Mouse (Mus musculus) MN1 (cell line): ENCODE measurements around the gene Tbxa2r.

Source experiments
- DNase-seq: peaks from one replicate; pipeline ENCODE4 v3.0.0-alpha.2; 2016; ENCODE audit warnings: low spot score

Gene Tbxa2r

GRCm38 (mm10) chr10:81328386-81328785, at the start of gene Tbxa2r:
Gene Tbxa2r (plus strand): TSS chr10:81328731.
- no peak for DNase-seq

- DNase-seq = no peak
Observed at GRCm38 (mm10) chr10:81279496-81279895, 49.0 kb upstream of the Tbxa2r start.

DNA sequence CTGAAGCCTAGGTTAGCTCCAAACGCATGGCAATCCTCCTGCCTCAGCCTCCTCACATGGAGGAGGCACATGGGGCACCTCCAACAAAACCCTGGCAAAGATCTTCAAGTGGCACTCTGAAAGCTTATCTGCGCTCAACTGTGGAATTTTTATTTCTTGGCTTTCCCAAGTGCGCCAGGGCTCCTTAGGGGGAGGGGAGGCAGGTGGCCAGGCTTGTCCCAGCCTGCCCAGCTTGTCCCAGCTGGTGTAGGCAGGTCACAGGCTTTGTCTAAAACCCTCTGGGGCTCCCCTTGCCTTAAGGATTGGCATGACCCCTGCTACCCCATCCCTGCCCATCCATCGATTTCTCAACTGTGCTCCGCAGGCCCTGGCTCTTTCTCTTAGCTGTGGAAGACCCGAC, 44.3 kb upstream of the Tbxa2r start:
- no peak for DNase-seq

DNA sequence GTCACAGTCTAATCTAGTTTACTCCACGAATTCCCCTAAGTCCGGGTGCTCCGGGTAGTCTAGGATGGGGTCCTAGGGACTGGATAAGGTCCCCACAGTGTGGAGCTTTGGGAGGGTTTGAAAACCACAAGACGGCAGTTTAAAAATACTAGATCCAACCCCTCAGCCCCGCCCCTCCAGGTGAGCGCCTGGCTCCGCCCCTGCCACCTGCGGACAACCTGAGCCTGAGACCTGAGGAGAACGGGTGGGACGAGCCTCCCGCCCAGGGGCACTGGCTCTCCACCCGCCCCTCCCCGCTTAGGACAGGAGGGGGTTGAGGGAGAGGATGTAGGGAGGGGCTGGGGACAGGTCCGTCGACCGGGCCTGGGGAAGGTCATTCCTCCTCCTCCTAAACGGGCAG, 43.8 kb upstream of the Tbxa2r start:
- DNase-seq = no peak

GRCm38 (mm10) chr10:81285694-81286450, 42.7 kb upstream of the Tbxa2r start:
- DNase-seq = peak; percentile 96

- no peak for DNase-seq
Observed at GRCm38 (mm10) chr10:81286586-81286985, 41.9 kb upstream of the Tbxa2r start.

- DNase-seq = peak; percentile 66
Observed at GRCm38 (mm10) chr10:81287513-81288157, 40.9 kb upstream of the Tbxa2r start.

DNA sequence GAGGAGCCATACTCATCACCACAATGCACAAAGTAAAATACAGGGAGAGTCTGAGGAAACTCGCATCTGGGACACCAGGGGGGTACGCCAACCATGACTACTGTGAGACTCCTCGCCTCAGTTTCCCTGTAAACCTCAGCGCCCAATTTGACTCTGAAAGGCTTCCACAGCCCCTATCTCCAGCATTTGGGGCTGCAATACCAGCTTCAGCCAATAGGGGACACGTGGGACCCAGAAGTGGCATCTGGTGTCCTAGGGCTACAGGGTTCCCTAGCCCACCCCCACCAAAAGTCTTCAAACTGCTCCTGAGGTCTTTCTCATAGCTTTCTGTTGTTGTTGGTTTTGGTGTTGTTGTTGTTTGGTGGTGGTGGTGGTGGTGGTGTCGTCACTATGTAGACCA, 39.9 kb upstream of the Tbxa2r start:
- DNase-seq = peak; percentile 46

- peak; percentile 74 for DNase-seq
Observed at GRCm38 (mm10) chr10:81289278-81289677, 39.3 kb upstream of the Tbxa2r start.

- no peak for DNase-seq
Observed at GRCm38 (mm10) chr10:81289811-81290210, 38.7 kb upstream of the Tbxa2r start.

- DNase-seq = no peak
Observed at GRCm38 (mm10) chr10:81290698-81291460, 37.7 kb upstream of the Tbxa2r start.

DNA sequence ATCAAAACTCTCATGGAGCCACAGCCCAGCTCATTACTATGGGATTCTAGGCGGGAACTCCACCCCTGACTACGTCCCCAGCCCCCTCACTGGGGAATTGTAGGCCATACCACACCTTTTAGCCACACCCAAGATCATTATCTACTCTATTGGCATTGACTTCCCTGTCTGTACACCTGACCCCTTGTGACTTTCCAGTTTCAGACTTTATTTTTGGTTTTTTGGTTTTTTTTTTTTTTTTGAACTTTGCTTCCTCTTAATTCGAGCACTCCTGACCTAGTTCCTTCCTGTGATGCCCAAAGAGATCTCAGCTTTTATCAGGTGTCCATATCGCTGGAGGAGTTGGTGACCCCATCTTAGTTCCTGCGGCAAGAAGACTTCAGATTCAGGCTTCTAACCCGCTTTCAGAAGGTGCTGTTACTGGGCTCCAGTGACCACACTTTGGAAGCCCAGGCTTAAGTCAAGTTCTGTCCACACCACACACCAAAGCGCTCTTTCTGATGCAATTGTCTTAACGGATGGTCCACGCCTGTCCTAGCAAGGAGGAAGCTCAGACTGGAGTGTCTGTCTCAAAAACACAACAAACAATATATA, 36.9 kb upstream of the Tbxa2r start, which contains the start of gene Tjp3:
Tjp3 (minus strand) TSS at position 71 of the 594 bp plus-strand sequence.
- no peak for DNase-seq

GRCm38 (mm10) chr10:81292554-81293333, 35.8 kb upstream of the Tbxa2r start, which contains the start of gene Pip5k1c:
Gene Pip5k1c (plus strand): TSS chr10:81292963.
- peak; percentile 100 for DNase-seq

DNA sequence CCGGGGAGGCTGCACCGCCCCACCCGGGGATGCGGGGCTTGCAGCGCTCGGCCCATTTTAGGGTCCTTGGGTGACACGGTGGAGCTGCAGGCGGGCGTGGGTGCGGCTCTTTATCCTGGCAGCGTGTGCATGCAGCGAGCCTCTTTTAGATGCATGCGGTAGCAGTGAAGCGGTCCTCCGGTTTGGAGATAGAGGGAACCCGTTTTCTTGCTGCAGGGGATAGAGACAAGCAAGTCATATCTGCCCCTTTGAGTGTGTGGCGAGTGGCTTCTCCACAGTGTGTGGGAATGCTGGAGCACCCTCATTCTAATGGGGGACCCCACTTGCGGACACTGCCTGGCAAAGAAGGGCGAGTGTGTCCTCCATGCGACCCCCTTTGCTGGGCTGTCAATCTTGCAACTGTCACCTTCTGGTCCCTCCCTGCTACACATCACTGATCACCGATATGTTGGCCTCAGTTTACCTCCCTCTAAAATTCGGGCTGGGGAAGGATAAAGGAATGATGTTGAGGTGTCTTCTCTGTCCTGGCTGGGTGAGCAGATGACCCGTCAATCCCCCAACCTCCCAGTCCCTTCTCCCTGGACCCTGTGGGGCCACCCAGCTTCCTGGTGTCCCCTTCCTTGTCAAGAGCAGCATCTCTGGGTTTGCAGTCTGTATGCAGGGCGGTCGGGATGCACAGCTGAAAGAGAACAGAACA, 35.0 kb upstream of the Tbxa2r start:
- DNase-seq = no peak

DNA sequence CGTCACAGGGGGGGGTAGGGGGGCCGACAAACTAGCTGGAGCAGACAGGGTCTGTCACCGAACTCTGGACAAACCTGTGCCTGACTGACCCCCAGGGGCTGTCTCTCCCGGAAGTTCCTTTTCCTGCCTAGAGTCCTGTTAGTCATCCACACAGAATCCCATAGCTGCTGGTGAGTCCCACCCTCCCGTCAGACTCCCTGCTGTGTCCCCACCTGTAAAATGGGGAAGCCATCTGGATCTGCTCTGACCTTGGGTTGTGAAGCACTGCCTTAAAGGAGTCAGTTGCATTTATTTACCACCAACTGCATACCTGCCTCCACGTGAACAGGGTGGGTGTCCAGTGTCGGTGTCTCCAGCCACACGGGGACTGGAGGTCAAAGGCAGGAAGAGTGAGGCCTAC, 34.1 kb upstream of the Tbxa2r start:
- no peak for DNase-seq

- no peak for DNase-seq
Observed at GRCm38 (mm10) chr10:81295185-81295584, 33.3 kb upstream of the Tbxa2r start.

- DNase-seq = no peak
Observed at GRCm38 (mm10) chr10:81297246-81297645, 31.3 kb upstream of the Tbxa2r start.

DNA sequence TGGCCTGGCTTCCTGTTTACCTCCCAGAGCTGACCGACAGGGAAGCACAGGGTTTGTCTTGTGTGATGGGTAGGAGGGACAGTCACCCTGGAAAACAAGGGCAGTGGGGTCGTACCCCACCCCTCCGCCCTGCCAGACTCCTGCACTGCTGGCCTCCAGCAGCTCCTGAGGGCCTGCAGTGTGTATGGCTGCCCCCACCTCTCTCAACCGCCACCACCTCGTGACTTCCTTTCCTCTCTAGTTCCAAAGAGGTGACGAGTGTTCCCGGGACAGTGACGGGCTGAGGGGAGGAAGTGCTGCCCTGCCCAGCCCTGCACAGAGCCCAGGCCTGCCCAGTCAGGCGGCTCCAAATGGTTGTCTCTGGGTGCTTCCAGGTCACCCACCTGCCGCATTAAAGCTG, 30.7 kb upstream of the Tbxa2r start:
- DNase-seq = no peak

DNA sequence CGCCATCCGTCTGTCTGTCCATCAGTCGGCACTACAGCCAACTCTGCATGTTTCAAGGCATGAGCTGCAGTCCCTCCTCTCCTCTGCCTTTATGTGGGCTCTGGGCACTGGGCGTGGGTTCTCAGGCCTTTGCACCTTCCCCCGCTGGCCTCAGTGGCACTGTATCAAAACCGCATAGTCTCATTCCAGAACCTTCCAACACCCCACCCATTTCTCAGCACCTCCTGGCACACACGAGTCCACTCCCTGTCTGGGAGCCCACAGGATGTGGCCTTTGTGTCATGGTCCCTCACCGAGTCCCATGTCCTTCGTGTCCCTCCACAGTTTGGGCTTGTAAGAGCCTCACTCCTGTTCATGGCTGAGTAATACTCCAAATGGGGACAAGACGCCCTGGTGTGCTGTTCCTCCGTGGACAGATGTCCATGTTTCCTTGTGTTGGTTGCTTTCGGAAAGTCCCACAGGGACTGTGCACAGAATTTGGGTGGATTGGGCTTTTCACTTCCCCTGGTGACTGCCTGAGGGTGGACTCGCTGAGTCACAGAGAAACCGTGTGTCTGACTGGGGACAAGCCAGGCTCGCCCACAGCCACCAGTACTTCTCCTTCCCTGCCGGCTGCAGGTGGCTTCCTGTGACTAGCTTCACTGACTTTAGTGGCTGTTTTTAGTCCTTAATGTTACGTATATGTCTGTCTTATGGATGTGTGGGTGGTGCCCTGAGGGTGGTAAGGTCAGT, 30.0 kb upstream of the Tbxa2r start:
- no peak for DNase-seq
